Mouse (Mus musculus) macrophage (primary cell): ENCODE measurements around the gene Tmprss5. TPM values are rescaled to one million over a fixed set of nuclear protein-coding genes. Genes with fewer than 3 reads are reported as not detected.
A peak's percentile ranks its signal among the peaks of the same experiment; 100 is the strongest.

Experiments
- H3K27ac ChIP-seq: fragments of 350-480 bp; formaldehyde crosslinking; 2 replicates; pipeline ENCODE4 v1.9.0; 2021
- H3K36me3 ChIP-seq: fragments of 350-480 bp; formaldehyde crosslinking; 2 replicates; pipeline ENCODE4 v1.9.0; 2021; ENCODE audit errors: inconsistent target
- H3K4me3 ChIP-seq: fragments of 350-480 bp; formaldehyde crosslinking; 2 replicates; pipeline ENCODE4 v1.9.0; 2021; ENCODE audit errors: inconsistent target
- H3K79me2 ChIP-seq: fragments of 350-480 bp; formaldehyde crosslinking; 2 replicates; pipeline ENCODE4 v1.9.0; 2021; ENCODE audit errors: inconsistent target
- WGBS: methylation state at CpG from one replicate; pipeline ENCODE4 v1.1.7; 2026; ENCODE audit warnings: inconsistent platforms; ENCODE audit not compliant: missing documents; 5-methylcytosine and 5-hydroxymethylcytosine counted together
- polyA plus RNA-seq: library from polyadenylated mRNA; stranded (reverse); fragments of 250-400 nt; gene quantifications from 3 replicates; pipeline ENCODE4 v1.2.4, GENCODE M21; 2018; ENCODE audit warnings: inconsistent platforms
- total RNA-seq, 78 experiments: library from RNA; depleted of rRNA; stranded (reverse); fragments of 250-400 nt; gene quantifications; 1 replicate in 9 of 78; 2 replicates in 24 of 78; 3 replicates in 43 of 78; 4 replicates in 2 of 78; pipeline ENCODE4 v1.2.4; 2018; ENCODE audit warnings: inconsistent platforms in 56 of 78

The Tmprss5 gene
- not detected for total RNA-seq (2018; cell fraction: chromatin; rRNA removed)
- total RNA-seq (2018; cell fraction: cytosol; rRNA removed), result not detected
- not detected for total RNA-seq (2018; cell fraction: nucleus; rRNA removed)
- not detected in 3 replicates for polyA plus RNA-seq

- Histone ChIP-seq H3K4me3 (no peak within 1 kb of the TSS), H3K79me2 (no peaks in the 10 kb centered on the region), H3K27ac (no peak within 1 kb of the TSS), H3K36me3 (peaks cover 30% of the 10 kb centered on the region; the same call in 1 of the 2 replicates)
- WGBS, result 78% methylated on average over 5 of the region's 5 CpGs
Observed at GRCm38 (mm10) chr9:49081107-49081506, at the start of gene Tmprss5. TSS of gene Tmprss5 (plus strand) at chr9:49081260.

GRCm38 (mm10) chr9:49034764-49035163 is 46.3 kb upstream of the Tmprss5 start:
- Histone ChIP-seq H3K36me3 (peaks cover 38% of the 10 kb centered on the region; the same call in 1 of the 2 replicates), H3K79me2 (no peaks in the 10 kb centered on the region), H3K27ac (no peak overlapping the region), H3K4me3 (no peak overlapping the region)
- 97% methylated on average over 4 of the region's 4 CpGs for WGBS

GRCm38 (mm10) chr9:49050901-49051300 is 30.2 kb upstream of the Tmprss5 start:
- 75% methylated on average over 5 of the region's 5 CpGs for WGBS
- H3K36me3 ChIP-seq, result no peaks in the 10 kb centered on the region
- no peak overlapping the region for H3K4me3 ChIP-seq

GRCm38 (mm10) chr9:49051349-49051748 is 29.7 kb upstream of the Tmprss5 start:
- Histone ChIP-seq H3K27ac (no peak overlapping the region), H3K79me2 (peaks cover 8% of the 10 kb centered on the region), H3K4me3 (no peak overlapping the region), H3K36me3 (no peaks in the 10 kb centered on the region)
- WGBS, result 5% methylated on average over 5 of the region's 5 CpGs

More at GRCm38 (mm10) chr9:49050901-49051300, 30.2 kb upstream of the Tmprss5 start:
- peaks cover 3% of the 10 kb centered on the region for H3K79me2 ChIP-seq
- H3K27ac ChIP-seq, result no peak overlapping the region

- Histone ChIP-seq H3K36me3 (no peaks in the 10 kb centered on the region), H3K4me3 (no peak overlapping the region), H3K27ac (no peak overlapping the region), H3K79me2 (peaks cover 21% of the 10 kb centered on the region)
- WGBS, result 94% methylated on average over 3 of the region's 3 CpGs
Observed at GRCm38 (mm10) chr9:49054028-49054427, 27.0 kb upstream of the Tmprss5 start.

- peaks cover under 1% of the 10 kb centered on the region; the same call in 1 of the 2 replicates for H3K36me3 ChIP-seq
- under 1% methylated on average over 52 of the region's 53 CpGs for WGBS
- H3K4me3 ChIP-seq, result peak within 1 kb of the TSS; percentile 85
- H3K79me2 ChIP-seq, result peaks cover 21% of the 10 kb centered on the region
- H3K27ac ChIP-seq, result peak within 1 kb of the TSS; percentile 32
Observed at GRCm38 (mm10) chr9:49055333-49056205, 25.5 kb upstream of the Tmprss5 start, which contains the start of gene Zw10. TSS of gene Zw10 (plus strand) at chr9:49055613.

- no peak overlapping the region for H3K27ac ChIP-seq
- no peak overlapping the region for H3K4me3 ChIP-seq
- WGBS, result 97% methylated on average over 3 of the region's 3 CpGs
- H3K36me3 ChIP-seq, result peaks cover 60% of the 10 kb centered on the region; the same call in 1 of the 2 replicates
- H3K79me2 ChIP-seq, result no peaks in the 10 kb centered on the region
Observed at GRCm38 (mm10) chr9:49076847-49077246, 4.2 kb upstream of the Tmprss5 start.

GRCm38 (mm10) chr9:49081561-49081960 is 501 bp downstream of the Tmprss5 start:
- Histone ChIP-seq H3K36me3 (peaks cover 30% of the 10 kb centered on the region; the same call in 1 of the 2 replicates), H3K79me2 (no peaks in the 10 kb centered on the region), H3K27ac (no peak overlapping the region), H3K4me3 (no peak overlapping the region)
- WGBS, result 37% methylated on average over 4 of the region's 4 CpGs

- WGBS, result 89% methylated on average over 11 of the region's 11 CpGs
- Histone ChIP-seq H3K27ac (no peak overlapping the region), H3K79me2 (no peaks in the 10 kb centered on the region), H3K36me3 (no peaks in the 10 kb centered on the region), H3K4me3 (no peak overlapping the region)
Observed at GRCm38 (mm10) chr9:49087317-49087716, 6.3 kb downstream of the Tmprss5 start.

GRCm38 (mm10) chr9:49098871-49099270 is 17.8 kb downstream of the Tmprss5 start:
- no peak overlapping the region for H3K27ac ChIP-seq
- H3K4me3 ChIP-seq, result no peak overlapping the region
- 90% methylated on average over 3 of the region's 3 CpGs for WGBS
- H3K36me3 ChIP-seq, result no peaks in the 10 kb centered on the region
- no peaks in the 10 kb centered on the region for H3K79me2 ChIP-seq

- H3K79me2 ChIP-seq, result no peaks in the 10 kb centered on the region
- H3K36me3 ChIP-seq, result no peaks in the 10 kb centered on the region
- no peak overlapping the region for H3K4me3 ChIP-seq
- no peak overlapping the region for H3K27ac ChIP-seq
- WGBS, result 78% methylated on average over 1 of the region's 1 CpGs
Observed at GRCm38 (mm10) chr9:49102328-49102727, 21.3 kb downstream of the Tmprss5 start.

- 79% methylated on average over 7 of the region's 7 CpGs for WGBS
Observed at GRCm38 (mm10) chr9:49109101-49109500, 28.0 kb downstream of the Tmprss5 start.

GRCm38 (mm10) chr9:49110476-49111220 is 29.6 kb downstream of the Tmprss5 start:
- no peaks in the 10 kb centered on the region for H3K79me2 ChIP-seq
- 89% methylated on average over 6 of the region's 6 CpGs for WGBS
- H3K36me3 ChIP-seq, result no peaks in the 10 kb centered on the region
- H3K27ac ChIP-seq, result no peak overlapping the region
- no peak overlapping the region for H3K4me3 ChIP-seq

More at GRCm38 (mm10) chr9:49109101-49109500, 28.0 kb downstream of the Tmprss5 start:
- Histone ChIP-seq H3K4me3 (no peak overlapping the region), H3K79me2 (no peaks in the 10 kb centered on the region), H3K27ac (no peak overlapping the region), H3K36me3 (no peaks in the 10 kb centered on the region)

GRCm38 (mm10) chr9:49111296-49111695 is 30.2 kb downstream of the Tmprss5 start:
- WGBS, result 50% methylated on average over 5 of the region's 5 CpGs
- no peaks in the 10 kb centered on the region for H3K36me3 ChIP-seq
- H3K27ac ChIP-seq, result no peak overlapping the region
- no peak overlapping the region for H3K4me3 ChIP-seq
- no peaks in the 10 kb centered on the region for H3K79me2 ChIP-seq
